Mouse (Mus musculus) ES-E14 (cell line): Measurements from ENCODE around the gene Itga1.

Source experiments
- CHD2 ChIP-seq: IDR thresholded peaks from 2 replicates; pipeline ENCODE4 v1.6.1; 2014; ENCODE audit warnings: mild to moderate bottlenecking, low read depth, low read length, inconsistent platforms
- HCFC1 ChIP-seq: IDR thresholded peaks from 2 replicates; pipeline ENCODE4 v1.6.1; 2012; ENCODE audit warnings: low read length, inconsistent platforms, borderline replicate concordance; ENCODE audit not compliant: insufficient read depth
- ZC3H11A ChIP-seq: IDR thresholded peaks from 2 replicates; pipeline ENCODE4 v1.6.1; 2012; ENCODE audit warnings: low read depth, mild to moderate bottlenecking, inconsistent platforms, low read length, borderline replicate concordance
- ZNF384 ChIP-seq: IDR thresholded peaks from 2 replicates; pipeline ENCODE4 v1.6.1; 2012; ENCODE audit warnings: low read depth, low read length, inconsistent platforms

DNA sequence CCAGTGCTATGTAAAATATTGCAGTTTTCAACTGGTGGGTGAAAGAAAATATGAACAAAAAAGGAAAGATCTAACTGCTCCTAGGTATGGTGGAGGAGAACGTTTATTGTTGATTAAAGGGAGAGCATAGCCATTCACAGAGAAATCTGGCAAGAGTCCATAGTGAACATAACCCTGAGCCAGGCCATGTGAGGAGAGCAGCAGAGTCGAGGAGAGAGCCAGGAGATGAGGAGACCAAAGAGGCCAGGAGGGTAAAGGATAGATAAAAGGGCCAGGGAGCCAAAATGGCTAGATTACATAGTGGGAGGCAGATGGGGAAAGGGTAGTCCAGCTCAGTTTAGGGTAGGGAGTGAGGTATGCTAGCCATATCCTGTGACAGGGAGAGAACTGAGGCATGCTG, 5.5 kb downstream of the Itga1 start:
- TF ChIP-seq ZNF384 (no peak), ZC3H11A (no peak), CHD2 (no peak), HCFC1 (no peak)
